Mouse (Mus musculus): ENCODE measurements around the gene Treml1. TPM values are rescaled to one million over a fixed set of nuclear protein-coding genes. Genes with fewer than 3 reads are reported as not detected.

The Treml1 gene
- polyA plus RNA-seq, 1 experiment from 2014 or later: 0.59 TPM

DNA sequence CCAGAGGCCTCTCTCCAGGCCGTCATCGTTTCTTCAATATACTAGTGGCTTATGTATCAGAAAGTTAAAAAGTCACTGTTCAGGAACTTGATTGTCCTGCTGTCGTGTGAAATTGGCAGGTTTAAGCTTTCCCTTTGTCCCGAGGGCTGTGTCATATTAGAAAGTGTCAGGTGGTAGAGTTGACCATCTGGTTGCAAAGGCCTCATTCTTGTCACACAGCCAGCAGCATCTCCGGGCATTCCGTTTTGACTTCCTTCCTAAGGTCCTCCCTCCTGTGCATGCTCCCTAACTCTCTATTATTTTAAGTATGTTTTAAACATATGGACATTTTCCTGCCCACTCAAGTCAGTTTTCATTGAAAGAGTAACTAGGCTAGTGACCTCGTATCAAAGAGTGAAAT, 56.3 kb downstream of the Treml1 start:
- Histone ChIP-seq H3K4me1 (replicated peaks) (peaks cover 13% of the 10 kb centered on the region), H3K9me3 (no peaks in the 10 kb centered on the region), H3K4me2 (replicated peaks) (no peak overlapping the region), H3K27ac (no peak overlapping the region), H3K36me3 (peaks cover 30% of the 10 kb centered on the region), H3K9ac (replicated peaks) (no peak overlapping the region), H3K27me3 (no peaks in the 10 kb centered on the region), H3K4me3 (replicated peaks) (no peak overlapping the region)
- no peak for ATAC-seq
- WGBS: 84% methylated on average over 7 of the region's 7 CpGs

Other genes starting within 250 kb of the Treml1 start
- not detected in 2 replicates for gene 9830107B12Rik, start 213.6 kb upstream of the Treml1 start, polyA plus RNA-seq (2015; fragmentation: Nextera tagmentation; extraction: Ambion mirVana)
- gene A530064D06Rik, start 192.6 kb upstream of the Treml1 start, polyA plus RNA-seq (2015; fragmentation: Nextera tagmentation; extraction: Ambion mirVana): not detected in 2 replicates
- gene Trem1, start 127.1 kb upstream of the Treml1 start, polyA plus RNA-seq (2015; fragmentation: Nextera tagmentation; extraction: Ambion mirVana): not detected in 2 replicates
- gene Trem3, start 112.1 kb upstream of the Treml1 start, polyA plus RNA-seq (2015; fragmentation: Nextera tagmentation; extraction: Ambion mirVana): not detected in 2 replicates
- 0.20 and 0.30 TPM in 2 replicates for gene Treml4, start 95.6 kb upstream of the Treml1 start, polyA plus RNA-seq (2015; fragmentation: Nextera tagmentation; extraction: Ambion mirVana)
- gene Treml2, start 60.4 kb upstream of the Treml1 start, polyA plus RNA-seq (2015; fragmentation: Nextera tagmentation; extraction: Ambion mirVana): 0.08 TPM in 1 of 2 replicates, not detected in the other
- 0.13 TPM in 1 of 2 replicates, not detected in the other for gene B430306N03Rik, start 43.8 kb upstream of the Treml1 start, polyA plus RNA-seq (2015; fragmentation: Nextera tagmentation; extraction: Ambion mirVana)
- 2.8 and 3.1 TPM in 2 replicates for gene Trem2, start 13.5 kb upstream of the Treml1 start, polyA plus RNA-seq (2015; fragmentation: Nextera tagmentation; extraction: Ambion mirVana)
- gene Nfya, start 50.0 kb downstream of the Treml1 start, polyA plus RNA-seq (2015; fragmentation: Nextera tagmentation; extraction: Ambion mirVana): 14.2 and 15.9 TPM in 2 replicates
- 65.6 and 67.0 TPM in 2 replicates for gene Oard1, start 50.1 kb downstream of the Treml1 start, polyA plus RNA-seq (2015; fragmentation: Nextera tagmentation; extraction: Ambion mirVana)
- gene Apobec2, start 73.0 kb downstream of the Treml1 start, polyA plus RNA-seq (2015; fragmentation: Nextera tagmentation; extraction: Ambion mirVana): 0.46 and 0.58 TPM in 2 replicates
- gene Tspo2, start 91.6 kb downstream of the Treml1 start, polyA plus RNA-seq (2015; fragmentation: Nextera tagmentation; extraction: Ambion mirVana): 3.2 and 3.5 TPM in 2 replicates
- gene Unc5cl, start 95.0 kb downstream of the Treml1 start, polyA plus RNA-seq (2015; fragmentation: Nextera tagmentation; extraction: Ambion mirVana): 0.23 TPM in 2 replicates